Mouse (Mus musculus) embryo, embryonic 10 days (tissue): ENCODE measurements around the gene Lhfpl4.

Source experiments
- DNase-seq: peaks from one replicate; pipeline ENCODE4 v3.0.0-alpha.2; 2015; ENCODE audit warnings: low spot score

Gene Lhfpl4

DNA sequence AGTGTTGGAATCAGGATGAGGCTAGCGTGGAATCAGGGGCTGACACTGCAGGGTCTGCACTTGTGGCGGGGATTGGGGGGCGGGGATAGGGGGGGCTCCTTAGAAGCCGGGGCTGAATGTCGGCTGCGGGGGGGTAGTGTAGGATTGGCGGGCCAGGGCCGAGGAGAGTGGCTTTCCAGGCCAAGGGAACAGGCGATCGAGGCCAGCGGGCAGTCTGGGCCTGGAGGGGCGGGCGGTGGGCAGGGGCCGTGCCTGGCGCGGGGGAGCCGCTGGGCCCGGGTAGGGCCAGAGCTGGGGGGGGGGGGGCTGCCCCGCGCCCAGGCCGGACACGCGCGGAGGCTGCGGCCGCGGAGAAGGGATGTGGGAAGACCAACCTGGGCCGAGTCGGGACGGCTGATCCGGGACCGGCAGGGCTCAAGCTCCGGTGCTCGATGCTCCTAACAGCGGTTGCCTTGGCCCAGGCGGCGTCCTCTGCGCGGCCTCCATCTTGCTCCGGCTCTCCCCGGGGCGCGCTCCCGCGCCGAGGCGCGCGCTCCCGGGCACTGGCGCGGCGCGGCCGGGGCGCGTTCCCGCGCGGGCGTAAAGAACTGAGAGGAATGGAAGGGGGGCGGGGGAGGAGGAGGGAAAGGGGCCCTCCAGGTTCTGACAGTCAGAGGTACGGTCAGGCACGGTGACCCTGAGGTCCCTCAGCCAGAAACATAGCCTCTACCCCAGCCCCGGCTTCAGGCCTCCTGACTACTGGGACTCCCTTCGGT is at the start of gene Lhfpl4:
TSS of gene Lhfpl4 (minus strand) at position 544 of the 755 bp plus-strand sequence.
- DNase-seq, result peak; percentile 48

DNA sequence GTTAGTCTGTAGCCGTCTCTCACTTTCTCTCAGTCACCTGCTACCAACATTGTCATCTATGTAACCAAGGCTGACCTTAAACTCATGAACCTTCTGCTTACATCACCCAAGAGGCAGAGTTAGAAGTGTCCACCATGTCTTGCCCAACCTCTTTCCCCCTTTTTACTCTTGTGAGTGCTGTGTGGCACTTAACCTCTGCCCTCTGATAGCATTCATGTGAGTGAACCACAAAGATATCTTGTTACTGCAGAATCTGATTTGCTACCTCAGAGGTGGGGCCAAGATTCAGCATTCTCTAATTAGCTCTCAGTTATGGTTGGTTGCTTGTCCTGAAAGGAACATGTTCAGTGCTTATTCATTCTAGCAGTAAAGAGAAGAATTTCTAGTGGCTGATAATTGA is 47.6 kb upstream of the Lhfpl4 start:
- DNase-seq, result no peak

DNA sequence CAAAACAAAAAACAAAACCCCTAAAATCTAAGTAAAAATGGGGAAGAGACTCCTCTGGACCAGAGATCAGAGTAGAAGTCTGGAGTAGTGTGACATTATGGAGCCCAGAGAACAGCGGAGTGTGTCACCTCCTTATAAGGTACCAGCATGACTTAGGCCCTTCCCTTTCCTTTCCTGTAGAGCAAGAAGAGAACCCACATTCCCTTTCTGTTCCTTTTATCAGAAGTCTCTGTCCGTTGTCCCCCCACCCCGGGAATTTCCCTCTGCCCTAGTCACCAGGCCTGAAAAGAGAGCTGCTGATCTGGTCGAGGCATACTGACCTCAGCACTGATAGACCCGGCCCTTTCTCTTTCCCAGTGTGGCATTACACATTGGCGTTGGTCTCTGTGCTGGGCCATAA is 43.3 kb upstream of the Lhfpl4 start:
- DNase-seq, result no peak

DNA sequence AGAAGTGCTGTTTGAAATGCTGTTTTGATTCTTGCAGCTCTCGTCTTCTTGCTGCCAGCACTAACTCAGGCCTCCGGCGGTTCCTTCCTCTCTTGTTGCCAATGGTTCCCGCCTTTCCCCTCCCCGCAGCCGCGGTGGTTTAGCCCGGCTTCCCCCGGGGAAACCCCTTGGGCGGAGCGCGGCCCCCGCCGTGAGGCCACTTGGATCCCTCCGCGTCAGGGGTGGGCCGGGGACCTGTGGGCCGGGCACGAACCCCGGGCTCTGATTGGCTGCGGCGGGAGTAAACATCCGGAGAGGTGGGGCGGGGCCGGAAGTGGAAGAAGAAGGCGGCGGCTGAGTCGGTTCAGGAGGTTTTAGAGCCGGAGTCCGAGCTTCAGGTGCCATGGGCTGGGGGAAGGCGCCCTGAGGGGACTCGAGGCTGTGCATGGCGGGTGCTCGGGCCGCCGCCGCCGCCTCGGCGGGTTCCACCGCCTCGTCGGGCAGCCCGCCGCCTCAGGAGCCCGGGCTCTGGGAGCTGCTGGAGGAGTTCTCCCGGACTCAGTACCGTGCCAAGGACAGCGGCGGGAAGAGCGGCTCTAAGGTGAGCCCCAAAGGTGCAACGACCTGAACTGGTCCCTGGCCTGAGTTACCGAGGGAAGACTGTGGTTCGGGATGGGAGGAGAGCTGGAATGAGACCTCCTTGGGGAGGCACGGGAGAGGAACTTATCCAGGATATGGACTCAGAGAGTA is 42.5 kb upstream of the Lhfpl4 start, which contains the start of gene Mtmr14:
TSS of gene Mtmr14 (plus strand) at position 302 of the 729 bp plus-strand sequence.
- DNase-seq, result peak; percentile 96

DNA sequence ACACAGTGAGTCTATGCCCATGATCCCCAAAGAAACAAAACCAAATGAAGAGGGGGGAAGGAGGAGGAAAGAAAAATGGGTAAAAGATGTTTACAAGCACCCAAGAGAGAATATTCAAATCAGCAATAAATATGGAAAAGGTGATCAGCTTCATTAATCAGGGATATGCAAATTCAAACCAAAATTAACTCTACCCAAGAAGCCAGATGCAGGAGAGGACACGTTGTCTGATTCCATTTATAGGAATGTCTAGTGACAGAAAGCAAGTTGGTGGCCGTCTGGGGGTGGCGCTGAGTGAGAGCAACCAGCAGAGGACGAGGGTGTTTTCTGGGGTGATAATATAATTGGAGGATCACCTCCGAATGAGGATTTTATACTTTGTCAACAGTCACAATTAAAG is 40.0 kb upstream of the Lhfpl4 start:
- DNase-seq, result no peak

DNA sequence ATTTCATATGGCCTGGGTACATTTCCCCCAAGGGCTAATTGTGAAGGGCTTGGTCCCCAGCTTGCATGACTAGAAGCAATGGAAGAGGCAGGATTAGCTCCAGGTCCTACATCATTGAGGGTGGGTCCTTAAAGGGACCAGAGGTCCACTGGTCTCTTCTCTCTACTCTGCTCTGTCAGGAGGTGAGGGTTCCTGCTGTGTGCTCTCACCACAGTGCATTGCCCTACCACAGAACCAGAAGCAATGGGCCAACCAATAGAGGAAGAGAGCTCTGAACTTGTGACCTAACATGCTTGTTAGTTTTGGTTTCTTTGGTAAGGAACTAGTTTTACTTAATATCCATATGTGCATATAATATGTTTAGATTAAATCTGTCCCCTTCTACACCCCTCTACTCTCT is 31.5 kb upstream of the Lhfpl4 start:
- DNase-seq, result no peak

DNA sequence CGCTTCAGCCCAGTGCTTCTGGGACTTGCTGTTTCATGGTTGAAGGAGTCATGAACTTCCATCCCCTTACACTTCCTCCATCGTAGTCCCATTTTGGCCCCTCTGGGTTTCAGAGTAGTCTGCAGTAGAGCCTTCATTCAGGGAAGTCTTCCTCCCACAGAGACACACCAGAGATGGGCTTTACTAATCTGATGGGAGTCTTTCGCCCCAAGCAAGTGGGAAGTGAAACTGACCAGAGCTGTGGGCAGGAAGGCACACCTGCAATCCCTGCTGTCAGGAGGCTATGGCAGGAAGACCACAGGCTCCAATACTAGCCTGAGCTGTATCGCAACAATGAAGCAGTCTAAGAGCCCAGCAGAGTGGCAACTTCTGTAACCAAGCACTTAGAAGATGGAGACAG is 30.6 kb upstream of the Lhfpl4 start:
- DNase-seq, result no peak

DNA sequence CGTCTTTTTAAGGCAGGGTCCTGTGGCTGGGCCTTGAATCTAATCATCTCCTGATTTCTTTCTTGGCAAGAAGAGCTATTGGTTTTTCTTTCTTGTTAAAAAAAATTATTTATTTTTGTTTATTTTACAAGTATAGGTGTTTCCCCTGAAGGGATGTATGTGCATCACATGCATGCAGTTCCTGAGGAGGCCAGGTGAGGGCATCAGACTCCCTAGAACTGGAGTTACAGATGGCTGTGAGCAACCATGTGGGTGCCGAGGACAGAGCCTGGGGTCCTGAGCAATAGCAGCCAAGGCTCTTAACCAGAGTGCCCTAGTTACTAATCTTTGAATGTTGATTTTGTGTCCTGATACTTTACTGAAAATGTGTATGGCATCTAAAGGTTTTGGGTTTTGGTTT is 21.1 kb upstream of the Lhfpl4 start:
- no peak for DNase-seq

DNA sequence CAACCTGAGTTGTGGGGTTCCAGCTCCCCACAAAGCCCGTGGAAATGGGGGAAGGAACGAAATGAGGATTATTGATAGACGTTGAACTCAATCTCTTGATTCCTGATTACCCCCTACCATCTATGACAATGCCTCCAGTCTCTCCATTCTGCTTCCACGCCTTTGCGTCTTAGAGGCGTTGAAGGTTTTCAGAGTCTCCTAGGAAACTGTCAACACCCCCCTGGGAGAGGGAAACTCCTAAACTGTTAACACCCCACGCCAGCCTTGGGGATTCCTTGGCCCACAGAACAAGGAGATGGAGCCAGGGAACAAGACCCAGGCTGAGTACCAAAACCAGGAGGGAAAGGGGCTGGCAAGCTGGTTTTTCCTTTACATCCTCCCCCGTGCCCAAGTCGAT is 410 bp upstream of the Lhfpl4 start:
- DNase-seq, result peak; percentile 17

DNA sequence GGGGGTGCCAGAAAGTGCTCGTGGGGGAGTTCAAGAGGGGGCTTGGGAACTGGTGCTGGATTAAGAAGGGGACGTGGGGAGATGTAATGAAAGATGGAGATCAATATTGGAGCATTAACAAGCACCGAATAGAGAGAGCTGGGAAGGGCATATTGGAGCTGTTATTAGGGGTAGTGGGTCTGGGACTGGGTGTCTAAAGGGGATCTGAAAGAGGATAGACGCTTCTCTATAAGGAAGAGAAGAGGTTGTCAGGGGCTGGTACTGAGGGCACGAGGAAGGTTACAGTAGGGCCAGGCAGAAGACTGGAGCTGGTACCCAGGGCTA is 705 bp downstream of the Lhfpl4 start:
- no peak for DNase-seq

DNA sequence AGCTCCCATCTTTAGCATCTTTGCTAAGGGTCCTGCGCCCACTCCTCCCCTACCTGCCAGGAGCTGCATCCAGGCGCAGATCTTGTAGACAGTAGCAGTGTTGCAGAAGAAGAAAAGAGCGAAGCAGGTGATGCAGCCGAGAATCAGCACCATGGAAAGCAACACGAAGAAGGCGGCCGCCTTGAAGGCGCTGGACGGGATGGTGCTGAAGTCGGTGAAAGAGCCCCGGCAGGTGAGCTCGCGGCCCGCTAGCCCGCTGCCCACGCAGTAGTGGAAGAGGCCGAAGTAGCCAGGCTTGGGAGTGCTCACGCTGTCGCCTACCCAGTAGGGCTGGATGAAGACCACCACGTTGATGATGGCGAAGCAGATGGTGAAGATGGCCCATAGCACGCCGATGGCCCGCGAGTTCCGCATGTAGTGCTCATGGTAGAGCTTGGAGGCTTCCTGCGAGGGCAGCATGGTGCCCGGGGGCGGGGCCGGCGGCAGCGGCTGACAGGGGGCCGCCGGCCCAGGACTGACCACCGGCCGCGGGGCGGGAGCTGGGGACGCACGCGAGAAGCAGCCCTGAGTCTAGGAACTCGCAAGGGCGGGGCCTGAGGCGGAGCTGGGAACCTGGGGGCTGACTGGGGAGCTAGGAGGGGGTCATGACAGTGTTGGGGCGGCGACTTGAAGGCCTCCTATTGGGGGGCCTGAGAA is 1.3 kb downstream of the Lhfpl4 start:
- DNase-seq, result peak; percentile 80

DNA sequence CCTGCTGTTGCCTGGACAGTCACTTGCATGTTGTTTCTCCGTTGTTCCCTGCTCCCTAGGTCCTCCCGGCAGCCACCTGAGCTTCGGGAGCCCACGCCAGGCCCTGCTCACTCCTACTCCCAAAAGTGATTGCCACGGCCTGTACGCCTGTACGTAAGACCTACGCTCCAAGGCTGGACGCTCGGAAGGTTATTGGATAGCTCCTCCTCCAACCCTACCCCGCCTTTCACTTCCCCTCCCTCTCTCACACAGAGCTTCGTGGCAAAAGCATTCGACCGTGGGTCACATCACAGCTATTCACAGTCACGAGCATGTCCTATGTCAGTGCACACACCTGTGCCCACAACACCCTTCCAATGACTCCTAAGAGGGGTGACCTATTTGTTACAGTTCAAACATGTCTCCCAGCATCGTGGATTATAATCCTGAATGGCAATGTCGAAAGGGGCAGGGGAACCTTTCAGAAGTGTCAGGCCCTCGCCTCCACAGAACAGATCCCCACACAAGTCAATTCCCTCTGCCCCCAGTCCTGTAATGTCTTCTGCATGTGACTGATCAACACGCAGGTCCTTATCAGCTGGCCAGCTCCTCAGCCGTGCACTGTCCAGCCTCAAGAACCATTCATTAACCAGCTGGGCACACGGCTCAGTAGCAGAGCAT is 10.2 kb downstream of the Lhfpl4 start:
- no peak for DNase-seq

DNA sequence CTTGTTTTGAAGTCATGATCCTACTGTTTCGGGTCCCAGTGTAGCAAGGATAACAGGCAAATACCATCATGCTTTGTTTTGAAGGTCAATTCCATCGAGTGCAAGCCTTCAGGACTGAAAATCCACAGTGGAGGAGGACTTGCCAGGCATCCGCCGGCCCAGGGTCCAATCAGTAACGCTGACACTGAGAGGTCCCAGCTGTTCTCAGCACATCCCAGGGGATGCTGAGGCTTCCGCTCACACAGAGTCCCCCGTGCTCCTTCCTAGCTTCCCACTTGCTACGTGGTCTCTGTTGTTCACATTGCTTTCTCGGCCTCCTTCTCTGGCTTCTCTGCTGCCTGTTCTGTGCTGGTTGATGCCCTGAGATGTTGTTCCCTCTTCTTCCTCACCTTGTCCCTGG is 11.0 kb downstream of the Lhfpl4 start:
- no peak for DNase-seq

DNA sequence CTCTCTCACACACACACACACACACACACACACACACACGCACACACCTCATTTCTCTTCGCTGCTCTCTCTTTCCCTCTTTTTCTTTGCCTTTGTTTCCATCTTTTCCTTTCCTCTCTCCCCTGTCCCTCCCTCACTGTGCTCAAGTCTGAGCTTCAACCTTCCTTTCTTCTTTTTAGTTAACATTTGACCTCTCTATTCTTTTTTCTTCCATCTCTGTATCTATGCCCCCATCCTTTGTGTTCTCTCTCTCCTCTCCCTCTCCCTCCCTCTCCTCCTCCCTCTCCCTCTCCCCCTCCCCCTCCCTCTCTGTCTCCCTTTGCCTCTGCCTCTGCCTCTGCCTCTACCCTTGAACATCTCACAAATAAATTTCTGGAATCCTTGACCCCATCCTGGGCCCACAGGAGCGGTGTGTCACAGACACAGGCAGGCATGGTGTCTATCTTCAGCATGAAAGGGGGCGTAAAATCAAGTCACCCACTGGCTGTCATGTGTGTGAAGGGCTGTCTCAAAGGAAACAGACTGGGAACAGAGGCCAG is 15.9 kb downstream of the Lhfpl4 start:
- DNase-seq, result no peak

DNA sequence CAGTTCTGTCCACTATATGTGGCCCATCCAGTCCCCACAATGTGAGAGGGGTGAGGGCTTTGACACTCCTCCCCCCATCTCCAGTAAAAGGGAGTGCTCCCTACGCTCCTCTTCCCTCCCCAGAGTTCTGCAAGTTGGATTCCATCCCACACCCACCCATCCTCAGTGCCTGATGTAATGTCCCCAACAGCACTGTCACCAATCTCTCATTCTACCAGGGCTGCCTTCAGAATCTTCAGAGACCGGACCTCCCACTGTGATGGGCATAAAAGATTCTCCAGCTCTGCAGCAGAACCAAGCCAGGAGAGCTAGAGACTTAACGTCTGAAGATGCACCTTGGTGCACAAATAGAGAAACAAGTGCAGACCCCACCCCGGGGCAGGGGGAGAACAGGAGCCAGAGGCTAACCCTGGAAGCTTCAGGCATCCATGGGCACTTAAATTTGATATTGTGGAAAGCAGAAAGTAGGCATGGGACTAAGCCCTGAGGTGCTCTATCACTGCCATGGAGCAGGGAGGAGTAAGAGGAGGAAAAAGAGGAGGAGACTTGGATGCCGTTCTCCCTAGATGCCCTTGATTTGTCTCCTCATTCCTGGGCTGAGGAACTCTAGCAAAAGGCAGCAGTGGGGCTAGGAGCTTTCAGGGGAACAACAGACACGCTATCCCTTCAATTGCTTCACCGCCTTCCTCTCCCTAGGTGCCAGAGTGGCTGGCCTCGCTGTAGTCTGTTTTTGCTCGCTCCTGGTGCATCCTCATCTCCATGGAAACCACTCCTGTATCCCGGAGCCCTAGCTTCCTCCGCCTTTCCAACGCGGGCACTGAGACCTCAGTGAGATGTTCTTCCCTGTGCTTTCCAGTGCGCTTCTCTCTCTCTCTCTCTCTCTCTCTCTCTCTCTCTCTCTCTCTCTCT is 16.6 kb downstream of the Lhfpl4 start:
- DNase-seq, result peak; percentile 47

DNA sequence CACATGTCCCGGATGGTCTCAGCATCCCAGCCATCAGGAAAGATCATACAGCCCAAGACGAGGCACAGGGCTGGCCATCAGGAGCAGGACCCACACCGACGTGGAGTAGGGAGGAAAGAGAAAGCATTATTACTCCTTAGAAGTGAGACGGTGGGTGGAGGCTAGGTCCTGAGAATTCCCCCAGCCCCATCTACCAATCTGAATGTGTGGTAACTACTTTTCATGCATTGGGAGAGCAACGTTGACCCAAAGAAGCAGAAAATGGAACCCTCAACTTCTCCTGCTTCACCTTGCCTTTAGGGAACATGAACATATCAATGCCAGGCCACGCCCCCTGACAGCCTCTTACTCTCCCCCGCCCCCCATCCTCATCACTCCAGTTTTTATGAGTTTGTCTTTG is 18.6 kb downstream of the Lhfpl4 start:
- DNase-seq, result no peak

DNA sequence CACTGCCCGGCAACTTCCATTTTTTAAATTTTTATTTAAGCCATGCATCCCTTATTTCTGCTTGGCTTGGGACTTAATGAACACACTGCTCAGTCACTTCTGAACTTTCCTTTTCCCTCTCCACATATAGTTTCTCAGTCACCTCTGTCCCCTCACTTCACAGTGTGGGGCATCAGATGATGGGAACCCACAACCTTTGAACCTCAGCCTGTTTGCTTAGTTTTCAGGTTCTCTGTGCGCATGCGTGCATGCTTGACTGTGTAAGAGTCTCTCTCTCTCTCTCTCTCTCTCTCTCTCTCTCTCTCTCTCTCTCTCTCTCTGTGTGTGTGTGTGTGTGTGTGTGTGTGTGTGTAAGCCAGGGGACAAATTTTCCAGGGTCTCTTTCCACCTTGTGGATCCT is 19.7 kb downstream of the Lhfpl4 start:
- no peak for DNase-seq

DNA sequence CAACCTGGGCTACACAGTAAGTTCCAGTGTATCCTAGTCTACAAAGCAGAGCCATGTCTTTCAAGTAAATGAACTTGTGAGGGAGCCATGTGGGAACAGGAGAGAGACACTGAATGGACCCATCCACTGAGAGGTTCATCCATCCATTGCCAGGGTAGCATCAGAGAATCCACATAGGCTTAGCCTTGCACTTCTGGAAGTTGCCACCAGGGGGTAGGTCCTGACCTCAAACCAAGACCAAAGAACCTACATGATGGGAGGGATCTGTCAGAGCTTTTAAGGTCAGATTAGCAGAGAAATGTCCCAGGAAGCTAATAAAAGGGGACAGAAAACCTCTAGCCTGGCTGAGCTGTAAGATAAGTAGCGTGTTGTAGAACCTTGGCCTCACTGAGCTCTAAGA is 22.6 kb downstream of the Lhfpl4 start:
- peak; percentile 76 for DNase-seq

DNA sequence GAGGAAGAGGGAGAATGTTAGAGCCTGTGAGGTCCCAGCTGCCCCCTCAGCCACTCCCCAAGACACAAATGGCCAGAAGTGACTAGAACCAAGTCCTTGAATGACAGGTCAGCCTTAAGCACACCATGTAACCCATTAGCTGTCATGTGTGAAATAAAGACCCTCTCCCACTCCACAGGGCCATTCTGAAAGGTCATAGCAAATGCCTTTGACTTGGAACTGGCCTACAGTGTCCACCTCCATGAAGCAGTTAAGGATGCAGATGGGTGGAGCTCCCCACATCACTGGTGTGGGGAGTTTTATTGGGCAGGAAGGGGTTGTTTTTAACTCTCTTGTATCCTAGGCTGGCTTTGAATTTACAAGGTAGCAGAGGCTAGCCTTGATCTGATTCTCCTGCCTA is 23.2 kb downstream of the Lhfpl4 start:
- no peak for DNase-seq

DNA sequence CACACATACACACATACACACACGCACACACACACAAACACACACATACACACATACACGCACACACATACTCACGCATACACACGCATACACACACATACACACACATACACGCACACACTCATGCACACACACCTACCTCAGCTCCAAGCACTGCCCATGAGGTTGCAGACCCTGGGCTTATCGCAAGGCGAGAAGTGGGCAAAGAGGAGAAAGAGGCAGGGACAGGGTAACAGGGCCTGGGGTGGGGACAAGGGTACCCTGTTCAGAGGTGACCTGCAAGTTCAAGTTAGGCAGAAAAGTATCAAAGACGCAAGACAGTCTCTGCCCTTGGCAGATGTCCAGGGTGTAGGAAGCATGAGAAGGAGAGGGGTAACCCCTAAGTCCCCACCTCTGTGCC is 24.5 kb downstream of the Lhfpl4 start:
- DNase-seq, result no peak

DNA sequence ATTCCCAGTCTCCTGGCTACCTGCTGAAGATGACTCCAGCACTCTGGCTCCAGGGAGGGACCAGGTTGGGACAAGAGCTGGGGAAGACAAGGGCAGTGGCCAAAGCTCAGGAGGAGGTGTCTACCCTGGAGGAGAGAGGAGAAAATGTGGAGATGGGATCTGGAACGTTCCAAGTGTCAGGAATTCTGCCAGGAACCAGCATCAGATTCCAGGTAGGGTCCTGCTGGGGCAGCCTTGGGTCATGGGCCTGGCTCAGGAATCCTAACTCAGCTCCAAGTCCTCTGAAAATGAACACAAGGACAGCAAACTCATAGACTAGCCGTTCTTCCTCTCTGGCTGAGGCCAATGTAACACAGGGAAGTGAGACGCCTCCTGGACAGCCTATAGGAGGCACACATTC is 25.3 kb downstream of the Lhfpl4 start:
- no peak for DNase-seq
